In the genomic region with DNA sequence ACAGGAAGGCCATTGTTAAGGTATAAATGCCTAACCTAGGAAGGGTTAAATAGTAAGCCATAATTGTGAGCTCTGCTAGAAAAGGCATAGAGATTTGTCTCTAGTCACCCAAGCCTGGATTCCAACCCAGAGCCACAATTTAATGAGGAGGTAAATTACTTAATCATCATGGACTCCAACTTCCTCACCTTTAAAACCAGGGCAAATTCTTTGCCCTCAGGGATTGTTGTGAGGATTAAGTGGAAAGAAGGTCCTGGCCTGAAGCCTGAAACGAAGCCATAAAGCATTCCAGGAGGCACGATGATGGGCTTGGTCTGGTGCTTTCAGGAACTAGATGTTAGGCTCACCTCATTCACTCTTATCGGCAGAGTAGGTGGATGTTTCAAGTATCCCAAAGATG, we compare ENCODE assay signal across 11 mouse cellular contexts.
"Had no signal": no experiment of that assay in that cellular context is flagged by ENCODE, and none has a peak within 500 bp of the region (broad histone marks: within the 10 kb centered on the region; RNA-seq: fewer than 3 reads in every experiment).

No protein-coding gene starts in this region.

- H3K9ac ChIP-seq: liver, embryonic 14.5 days; midbrain, embryonic 12.5 days; neural tube, embryonic 13.5 days had no signal

- H3K4me2 ChIP-seq: midbrain, embryonic 12.5 days; neural tube, embryonic 13.5 days had no signal

- H3K36me3 ChIP-seq: midbrain, embryonic 12.5 days; neural tube, embryonic 13.5 days had no signal

- H3K27me3 ChIP-seq: neural tube, embryonic 13.5 days had no signal

- ATAC-seq: hindbrain, embryonic 16.5 days; inflammation-experienced regulatory T-cells, adult 6 months; intestine, postnatal 0 days; midbrain, embryonic 16.5 days had no signal

- H3K27ac ChIP-seq: liver, embryonic 14.5 days; midbrain, embryonic 12.5 days; neural tube, embryonic 13.5 days had no signal

- DNase-seq: lung, adult 18-20 months; retina, postnatal 1 day; right cerebral cortex, postnatal 14 days; thymus, postnatal 14 days had no signal

- H3K9me3 ChIP-seq: midbrain, embryonic 12.5 days; neural tube, embryonic 13.5 days had no signal

- H3K4me1 ChIP-seq: midbrain, embryonic 12.5 days; neural tube, embryonic 13.5 days had no signal

- H3K4me3 ChIP-seq: midbrain, embryonic 12.5 days; neural tube, embryonic 13.5 days had no signal
